Mouse (Mus musculus): ENCODE measurements around the gene Zbtb2. TPM values are rescaled to one million over a fixed set of nuclear protein-coding genes. Genes with fewer than 3 reads are reported as not detected.

Zbtb2 gene
- polyA plus RNA-seq, 1 experiment from 2014 or later: 3.1 TPM

DNA sequence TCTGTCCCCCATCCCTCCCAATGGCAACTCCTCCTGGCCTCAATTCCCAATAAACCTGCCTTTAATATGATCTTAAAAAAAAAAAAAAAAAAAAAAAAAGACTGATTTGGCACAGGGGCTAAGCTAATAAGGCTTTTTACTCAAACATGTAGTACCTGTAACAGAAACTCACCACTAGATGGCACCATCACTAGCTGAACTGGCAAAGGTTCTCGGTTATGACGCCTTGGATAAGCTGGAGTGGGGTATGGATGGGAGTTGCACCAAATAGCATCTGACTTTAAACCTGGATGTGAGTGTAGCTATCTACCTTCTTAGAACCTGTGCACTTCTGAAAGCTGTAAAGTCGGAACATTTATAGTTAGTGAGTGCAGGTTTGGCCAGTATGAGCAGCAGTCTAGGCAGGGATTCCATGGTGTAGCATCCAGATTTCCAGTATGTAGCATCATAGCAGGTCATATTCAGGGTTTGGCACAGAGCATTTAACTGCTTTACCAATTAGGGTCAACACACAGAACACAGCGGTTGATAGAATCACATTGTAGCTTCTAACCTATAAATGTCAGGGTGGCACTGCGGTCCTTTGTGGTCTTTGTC lies 17.1 kb upstream of the Zbtb2 start:
- Histone ChIP-seq H3K9me3 (ENCODE audit: low read length) (no peaks in the 10 kb centered on the region), H3K27ac (ENCODE audit: low read depth) (no peak overlapping the region), H3K4me3 (ENCODE audit: low read depth, low read length) (no peak overlapping the region), H3K9ac (replicated peaks) (no peak overlapping the region), H3K4me2 (ENCODE audit: low read depth, low read length) (no peak overlapping the region), H3K4me1 (ENCODE audit: insufficient read depth) (no peaks in the 10 kb centered on the region), H3K27me3 (ENCODE audit: insufficient read depth, low read length) (no peaks in the 10 kb centered on the region), H3K36me3 (replicated peaks; ENCODE audit: insufficient read depth, low read length) (peaks cover 39% of the 10 kb centered on the region)
- no peak; the same call in 1 of the 2 replicates for ATAC-seq
- peak; percentile 39 for DNase-seq
- 53% methylated on average over 5 of the region's 5 CpGs for WGBS (ENCODE audit: insufficient replicate concordance)
- no peak for TF ChIP-seq EP300 (IDR thresholded peaks at IDR 0.05; ENCODE audit: low read depth)
- TF ChIP-seq CTCF (IDR thresholded peaks at IDR 0.05; ENCODE audit: low read depth): peak; percentile 82

DNA sequence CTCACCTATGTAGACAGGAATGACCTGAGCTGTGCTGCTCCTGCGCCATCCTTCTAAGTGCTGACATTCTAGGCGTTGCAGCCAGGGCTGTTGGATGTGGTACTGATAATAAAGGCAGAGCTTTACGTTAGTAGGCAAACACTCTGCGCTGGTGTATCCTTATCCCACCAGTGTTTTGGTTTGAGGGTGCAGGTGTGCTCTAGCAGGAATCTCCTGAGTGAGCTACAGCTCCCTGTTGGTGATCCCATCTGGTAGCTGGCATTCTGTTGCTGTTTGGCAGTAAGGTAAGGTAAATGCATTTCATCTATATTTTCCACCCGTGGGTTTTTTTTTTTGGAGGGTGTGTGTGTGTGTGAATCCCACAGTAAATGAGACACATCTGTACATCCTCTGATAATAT lies 10.2 kb upstream of the Zbtb2 start:
- no peak for ATAC-seq
- H3K27me3 ChIP-seq (ENCODE audit: insufficient read depth, low read length): no peaks in the 10 kb centered on the region
- TF ChIP-seq CTCF (IDR thresholded peaks at IDR 0.05; ENCODE audit: low read depth) (no peak), EP300 (IDR thresholded peaks at IDR 0.05; ENCODE audit: low read depth) (no peak)
- no peak for DNase-seq
- no peak overlapping the region for H3K27ac ChIP-seq (ENCODE audit: low read depth)
- no peak overlapping the region for H3K9ac ChIP-seq (replicated peaks)
- H3K4me2 ChIP-seq (ENCODE audit: low read depth, low read length): no peak overlapping the region
- H3K36me3 ChIP-seq (replicated peaks; ENCODE audit: insufficient read depth, low read length): peaks cover 16% of the 10 kb centered on the region
- no peaks in the 10 kb centered on the region for H3K9me3 ChIP-seq (ENCODE audit: low read length)
- H3K4me3 ChIP-seq (ENCODE audit: low read depth, low read length): no peak overlapping the region
- WGBS (ENCODE audit: insufficient replicate concordance): 78% methylated on average over 5 of the region's 5 CpGs
- 0 out of 2 replicates have a peak, but pooled peaks cover 1% of the 10 kb centered on the region for H3K4me1 ChIP-seq (ENCODE audit: insufficient read depth)

GRCm38 (mm10) chr10:4395321-4395720 lies 7.4 kb upstream of the Zbtb2 start:
- Histone ChIP-seq H3K27ac (ENCODE audit: low read depth) (no peak overlapping the region), H3K4me2 (ENCODE audit: low read depth, low read length) (no peak overlapping the region), H3K36me3 (replicated peaks; ENCODE audit: insufficient read depth, low read length) (peaks cover 15% of the 10 kb centered on the region; the same call in 1 of the 2 replicates), H3K27me3 (ENCODE audit: insufficient read depth, low read length) (no peaks in the 10 kb centered on the region), H3K4me3 (ENCODE audit: low read depth, low read length) (no peak overlapping the region), H3K4me1 (ENCODE audit: insufficient read depth) (peaks cover 18% of the 10 kb centered on the region), H3K9me3 (ENCODE audit: low read length) (no peaks in the 10 kb centered on the region), H3K9ac (replicated peaks) (no peak overlapping the region)
- DNase-seq: no peak
- TF ChIP-seq EP300 (IDR thresholded peaks at IDR 0.05; ENCODE audit: low read depth) (no peak), CTCF (IDR thresholded peaks at IDR 0.05; ENCODE audit: low read depth) (no peak)
- ATAC-seq: no peak
- 85% methylated on average over 3 of the region's 3 CpGs for WGBS (ENCODE audit: insufficient replicate concordance)

DNA sequence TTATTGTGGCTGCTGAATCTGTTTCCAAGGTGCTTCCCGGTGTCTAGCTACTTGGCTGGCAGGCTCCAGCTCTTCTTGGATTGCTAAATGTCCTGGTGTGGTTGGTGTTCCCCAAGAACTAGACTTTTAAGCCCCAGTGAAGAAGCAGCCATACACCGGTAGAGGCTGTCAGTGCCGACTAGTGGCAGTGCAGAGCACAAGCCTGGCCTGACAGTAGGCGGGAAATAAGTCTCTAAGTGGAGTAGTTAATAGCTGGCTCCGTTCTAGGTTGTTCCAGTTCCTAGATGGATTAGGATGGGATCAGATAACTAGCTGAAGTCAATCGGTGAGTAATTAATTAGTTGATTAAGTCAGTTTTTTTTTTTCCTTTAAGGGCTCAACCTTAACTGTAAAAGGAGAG lies 3.9 kb upstream of the Zbtb2 start:
- no peak for TF ChIP-seq EP300 (IDR thresholded peaks at IDR 0.05; ENCODE audit: low read depth)
- peak; percentile 66 for TF ChIP-seq CTCF (IDR thresholded peaks at IDR 0.05; ENCODE audit: low read depth)
- Histone ChIP-seq H3K9me3 (ENCODE audit: low read length) (no peaks in the 10 kb centered on the region), H3K36me3 (replicated peaks; ENCODE audit: insufficient read depth, low read length) (peaks cover 9% of the 10 kb centered on the region; the same call in 1 of the 2 replicates), H3K27me3 (ENCODE audit: insufficient read depth, low read length) (no peaks in the 10 kb centered on the region), H3K4me2 (ENCODE audit: low read depth, low read length) (peak overlapping the region; percentile 3; the same call in 1 of the 2 replicates), H3K4me3 (ENCODE audit: low read depth, low read length) (no peak overlapping the region), H3K9ac (replicated peaks) (no peak overlapping the region), H3K4me1 (ENCODE audit: insufficient read depth) (peaks cover 34% of the 10 kb centered on the region), H3K27ac (ENCODE audit: low read depth) (0 out of 2 replicates have a peak overlapping the region, but pooled peaks have one; percentile 13)
- 44% methylated on average over 6 of the region's 6 CpGs for WGBS (ENCODE audit: insufficient replicate concordance)
- DNase-seq: peak; percentile 28
- ATAC-seq: no peak

DNA sequence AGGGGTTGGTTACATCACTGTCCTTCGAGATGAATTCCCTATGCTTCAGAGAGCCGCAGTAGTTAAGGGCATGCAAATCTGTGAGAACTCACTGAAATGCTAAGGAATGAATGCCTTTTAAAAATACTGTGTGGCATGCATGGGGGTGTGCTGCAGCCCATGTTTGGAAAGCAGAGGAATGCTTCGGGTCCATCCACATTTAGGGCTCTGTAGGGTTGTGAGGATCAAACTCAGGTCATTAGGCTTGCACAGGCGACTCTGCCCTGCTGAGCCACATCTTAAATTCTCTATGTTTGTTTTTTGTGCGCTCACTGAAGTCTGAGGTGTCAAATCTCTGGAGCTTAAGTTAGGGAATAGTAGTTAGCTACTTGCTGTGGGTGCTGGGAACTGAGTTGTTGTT lies 3.2 kb upstream of the Zbtb2 start:
- WGBS (ENCODE audit: insufficient replicate concordance): 61% methylated on average over 5 of the region's 5 CpGs
- TF ChIP-seq CTCF (IDR thresholded peaks at IDR 0.05; ENCODE audit: low read depth) (no peak), EP300 (IDR thresholded peaks at IDR 0.05; ENCODE audit: low read depth) (no peak)
- Histone ChIP-seq H3K36me3 (replicated peaks; ENCODE audit: insufficient read depth, low read length) (0 out of 2 replicates have a peak, but pooled peaks cover 7% of the 10 kb centered on the region), H3K27me3 (ENCODE audit: insufficient read depth, low read length) (no peaks in the 10 kb centered on the region), H3K4me3 (ENCODE audit: low read depth, low read length) (no peak overlapping the region), H3K27ac (ENCODE audit: low read depth) (no peak overlapping the region), H3K4me2 (ENCODE audit: low read depth, low read length) (peak overlapping the region; percentile 3; the same call in 1 of the 2 replicates), H3K9me3 (ENCODE audit: low read length) (no peaks in the 10 kb centered on the region), H3K4me1 (ENCODE audit: insufficient read depth) (peaks cover 34% of the 10 kb centered on the region), H3K9ac (replicated peaks) (no peak overlapping the region)
- DNase-seq: no peak
- no peak for ATAC-seq

DNA sequence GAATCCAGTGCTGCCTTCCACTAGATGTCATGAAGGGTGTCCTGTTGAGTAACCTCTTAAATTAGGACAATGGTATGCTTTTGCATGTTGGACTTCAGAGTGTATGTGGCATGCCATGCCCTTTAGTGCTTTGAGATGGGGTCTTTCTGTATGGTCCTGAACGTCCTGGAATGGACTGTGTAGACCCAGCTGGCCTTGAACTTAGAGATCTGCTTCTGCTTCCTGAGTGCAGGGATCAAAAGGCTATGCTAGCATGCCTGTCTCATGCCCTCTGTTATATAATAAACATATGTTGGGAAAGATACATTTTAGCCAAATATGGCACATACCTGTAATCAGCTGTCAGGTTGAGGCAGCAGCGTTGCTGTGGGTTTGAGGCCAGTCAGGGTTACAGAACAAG lies 2.6 kb upstream of the Zbtb2 start:
- WGBS (ENCODE audit: insufficient replicate concordance): 50% methylated on average over 2 of the region's 2 CpGs
- peak overlapping the region; percentile 97; the same call in 1 of the 2 replicates for H3K4me2 ChIP-seq (ENCODE audit: low read depth, low read length)

More for the DNA sequence above, 2.6 kb upstream of the Zbtb2 start:
- no peak overlapping the region for H3K27ac ChIP-seq (ENCODE audit: low read depth)
- no peak for DNase-seq
- no peak overlapping the region for H3K4me3 ChIP-seq (ENCODE audit: low read depth, low read length)
- H3K27me3 ChIP-seq (ENCODE audit: insufficient read depth, low read length): no peaks in the 10 kb centered on the region
- no peaks in the 10 kb centered on the region for H3K9me3 ChIP-seq (ENCODE audit: low read length)
- TF ChIP-seq CTCF (IDR thresholded peaks at IDR 0.05; ENCODE audit: low read depth) (no peak), EP300 (IDR thresholded peaks at IDR 0.05; ENCODE audit: low read depth) (no peak)
- H3K9ac ChIP-seq (replicated peaks): no peak overlapping the region
- peaks cover 37% of the 10 kb centered on the region for H3K4me1 ChIP-seq (ENCODE audit: insufficient read depth)
- no peak for ATAC-seq
- H3K36me3 ChIP-seq (replicated peaks; ENCODE audit: insufficient read depth, low read length): 0 out of 2 replicates have a peak, but pooled peaks cover 7% of the 10 kb centered on the region
